Mouse (Mus musculus) CH12.LX (cell line): ENCODE measurements around the gene Dusp27. TPM values are rescaled to one million over a fixed set of nuclear protein-coding genes. Genes with fewer than 3 reads are reported as not detected.

ENCODE experiments used
- DNase-seq: peaks from one replicate; pipeline ENCODE4 v3.0.0-alpha.2; 2013; ENCODE audit errors: extremely low read depth
- H3K27ac ChIP-seq: 2 replicates; pipeline ENCODE4 v1.5.1; 2012; ENCODE audit warnings: low read depth, mild to moderate bottlenecking, control low read depth, moderate library complexity; ENCODE audit not compliant: insufficient read depth
- H3K27me3 ChIP-seq: replicated peaks from 2 replicates; pipeline ENCODE3; 2012; ENCODE audit warnings: inconsistent platforms
- H3K36me3 ChIP-seq, 2 experiments: replicated peaks in 1 of 2; 2 replicates each; pipeline versions ENCODE3 to v1.6.1; 2012; ENCODE audit warnings: inconsistent platforms in 1 of 2, low read length in 1 of 2, mild to moderate bottlenecking in 1 of 2, mixed read lengths in 1 of 2, moderate library complexity in 1 of 2; ENCODE audit not compliant: control insufficient read depth in 1 of 2, insufficient read depth in 1 of 2
- H3K4me1 ChIP-seq, 2 experiments: 2 replicates each; pipeline ENCODE4 v1.6.1; 2012; ENCODE audit warnings: inconsistent platforms in 1 of 2, moderate library complexity in 1 of 2; ENCODE audit not compliant: insufficient read depth in 2 of 2, control insufficient read depth in 1 of 2
- H3K4me2 ChIP-seq: 2 replicates; pipeline ENCODE4 v1.6.1; 2012; ENCODE audit warnings: low read depth, mild to moderate bottlenecking, control low read depth; ENCODE audit not compliant: poor library complexity, insufficient read depth, severe bottlenecking
- H3K4me3 ChIP-seq, 3 experiments: fragments of 150-350 bp in 1 of 3; sonication (generic) in 1 of 3; replicated peaks in 1 of 3; 2 replicates each; pipeline versions ENCODE3 to v1.5.1; 2011 to 2012; ENCODE audit warnings: low read depth in 2 of 3, low read length in 2 of 3, mild to moderate bottlenecking in 2 of 3, moderate library complexity in 2 of 3, control low read depth in 1 of 3, improper control_type of control experiment in 1 of 3, inconsistent platforms in 1 of 3, mixed read lengths in 1 of 3; ENCODE audit not compliant: poor library complexity in 1 of 3
- H3K79me2 ChIP-seq: replicated peaks from 2 replicates; pipeline ENCODE4 v1.6.1; 2012; ENCODE audit warnings: mild to moderate bottlenecking, moderate library complexity; ENCODE audit not compliant: control insufficient read depth, poor library complexity, insufficient read depth, severe bottlenecking; ENCODE audit errors: extremely low read depth
- H3K9ac ChIP-seq: 2 replicates; pipeline ENCODE4 v1.6.1; 2012; ENCODE audit warnings: low read depth, mild to moderate bottlenecking, control low read depth, moderate library complexity; ENCODE audit not compliant: insufficient read depth
- H3K9me3 ChIP-seq: replicated peaks from 2 replicates; pipeline ENCODE3; 2012; ENCODE audit warnings: low read length, inconsistent platforms, mixed read lengths
- BHLHE40 ChIP-seq: IDR thresholded peaks from 2 replicates; pipeline ENCODE4 v1.6.1; 2011; ENCODE audit warnings: mild to moderate bottlenecking, low read depth, low read length, improper control_type of control experiment
- CHD1 ChIP-seq: IDR thresholded peaks from 2 replicates; pipeline ENCODE4 v1.6.1; 2012; ENCODE audit warnings: low read depth, low read length, improper control_type of control experiment, inconsistent platforms
- CTCF ChIP-seq, 2 experiments: IDR thresholded peaks in 1 of 2; conservative IDR thresholded peaks in 1 of 2; 2 replicates each; pipeline ENCODE4 v1.5.1; 2011 to 2012; ENCODE audit warnings: low read depth in 2 of 2, low read length in 2 of 2, improper control_type of control experiment in 1 of 2, inconsistent platforms in 1 of 2, mild to moderate bottlenecking in 1 of 2, moderate library complexity in 1 of 2
- GABPA ChIP-seq: IDR thresholded peaks from 2 replicates; pipeline ENCODE4 v1.6.1; 2012; ENCODE audit warnings: low read depth, low read length, improper control_type of control experiment, inconsistent platforms; ENCODE audit not compliant: insufficient replicate concordance
- NRF1 ChIP-seq: IDR thresholded peaks from 2 replicates; pipeline ENCODE4 v1.6.1; 2014; ENCODE audit warnings: low read depth, mild to moderate bottlenecking, inconsistent platforms, low read length, improper control_type of control experiment, moderate library complexity
- POLR2AphosphoS2 ChIP-seq: IDR thresholded peaks from 2 replicates; pipeline ENCODE4 v1.6.1; 2011; ENCODE audit warnings: low read depth, low read length, improper control_type of control experiment
- RAD21 ChIP-seq: IDR thresholded peaks from 2 replicates; pipeline ENCODE4 v1.6.1; 2011; ENCODE audit warnings: low read depth, mild to moderate bottlenecking, low read length, improper control_type of control experiment, moderate library complexity
- SIN3A ChIP-seq: IDR thresholded peaks from 2 replicates; pipeline ENCODE4 v1.6.1; 2012; ENCODE audit warnings: low read length, improper control_type of control experiment, inconsistent platforms
- SMC3 ChIP-seq: IDR thresholded peaks from 2 replicates; pipeline ENCODE4 v1.6.1; 2011; ENCODE audit warnings: low read depth, low read length, improper control_type of control experiment
- USF1 ChIP-seq: IDR thresholded peaks from 2 replicates; pipeline ENCODE4 v1.6.1; 2014; ENCODE audit warnings: low read depth, mild to moderate bottlenecking, inconsistent platforms, low read length, improper control_type of control experiment
- USF2 ChIP-seq: conservative IDR thresholded peaks from 2 replicates; pipeline ENCODE4 v1.6.1; 2011; ENCODE audit warnings: low read depth, low read length, improper control_type of control experiment
- ZC3H11A ChIP-seq: IDR thresholded peaks from 2 replicates; pipeline ENCODE4 v1.6.1; 2012; ENCODE audit warnings: low read depth, mild to moderate bottlenecking, inconsistent platforms, low read length, improper control_type of control experiment
- ZKSCAN1 ChIP-seq: IDR thresholded peaks from 2 replicates; pipeline ENCODE4 v1.6.1; 2012; ENCODE audit warnings: low read depth, inconsistent platforms, low read length, improper control_type of control experiment, borderline replicate concordance
- ZMIZ1 ChIP-seq: IDR thresholded peaks from 2 replicates; pipeline ENCODE4 v1.6.1; 2012; ENCODE audit warnings: low read depth, mild to moderate bottlenecking, inconsistent platforms, low read length, improper control_type of control experiment
- dilution Hi-C: fragments of 300-500 bp; cut with MboI; formaldehyde crosslinking; loops from 2 replicates; pipeline ENCODE4 v1.14.3; 2020; ENCODE audit warnings: low sequenced_read_pairs; ENCODE audit not compliant: extremely low pct_unique_long_range_greater_than_20kb, extremely low pct_ligation_motif_present
- in situ Hi-C: fragments of 300-500 bp; cut with MboI; formaldehyde crosslinking; loops from 3 replicates; pipeline ENCODE4 v1.14.3; 2019; ENCODE audit warnings: low sequenced_read_pairs, low pct_ligation_motif_present, low pct_unique_long_range_greater_than_20kb, mixed read lengths
- polyA plus RNA-seq: library from polyadenylated mRNA; unstranded; fragments of >175 nt; gene quantifications from 2 replicates; pipeline ENCODE4 v1.2.1, GENCODE M21; 2012; ENCODE audit warnings: low read depth; ENCODE audit not compliant: insufficient read length
- total RNA-seq, 2 experiments: library from RNA; depleted of rRNA; stranded (reverse); fragments of 300-350 nt in 1 of 2; fragments of >200 nt in 1 of 2; gene quantifications; 2 replicates each; pipeline ENCODE4 v1.2.3; 2012 to 2014

The Dusp27 gene
- total and polyA plus RNA-seq, 3 experiments = 0.06 TPM; not detected in 2

GRCm38 (mm10) chr1:166157712-166158111, 30.0 kb upstream of the Dusp27 start:
- peaks cover 0 to 27% of the 10 kb centered on the region in 2 experiments; a peak in 2 of 4 replicates for H3K4me1 ChIP-seq
- in situ Hi-C loops (loop anchor here (10.0 to 25.0 kb wide), 5 partner anchors 153 to 495 kb away; partner anchors contain the start of gene Pou2f1), dilution Hi-C loops (no loop called here)
- peak overlapping the region in 2 of 3 experiments; percentile 2 to 28 for H3K4me3 ChIP-seq
- H3K27me3 ChIP-seq = peaks cover 44% of the 10 kb centered on the region
- H3K79me2 ChIP-seq = no peaks in the 10 kb centered on the region
- no peak overlapping the region for H3K27ac ChIP-seq
- DNase-seq = no peak
- no peaks in the 10 kb centered on the region for H3K36me3 ChIP-seq
- no peak overlapping the region for H3K9ac ChIP-seq
- TF ChIP-seq USF1 (peak; percentile 77), POLR2AphosphoS2 (no peak), BHLHE40 (peak; percentile 71), USF2 (peak; percentile 58), NRF1 (no peak)
- no peaks in the 10 kb centered on the region for H3K9me3 ChIP-seq
- peak overlapping the region; percentile 2 for H3K4me2 ChIP-seq

- dilution Hi-C loops = no loop called here
- H3K27me3 ChIP-seq = peaks cover 38% of the 10 kb centered on the region
- H3K9me3 ChIP-seq = no peaks in the 10 kb centered on the region
- no peak overlapping the region for H3K4me2 ChIP-seq
- in situ Hi-C loops = loop anchor here (10.0 to 25.0 kb wide), 5 partner anchors 150 to 493 kb away; partner anchors contain the start of gene Pou2f1
- no peaks in the 10 kb centered on the region for H3K36me3 ChIP-seq
- H3K4me3 ChIP-seq = no peak overlapping the region
- no peaks in the 10 kb centered on the region for H3K79me2 ChIP-seq
- no peak overlapping the region for H3K9ac ChIP-seq
- TF ChIP-seq USF2 = no peak
- no peak for TF ChIP-seq GABPA
- H3K4me1 ChIP-seq = peaks cover 2 to 22% of the 10 kb centered on the region in 2 experiments; a peak in 3 of 4 replicates
- no peak overlapping the region for H3K27ac ChIP-seq
- no peak for DNase-seq
These were observed 27.4 kb upstream of the Dusp27 start for GRCm38 (mm10) chr1:166155113-166155494.

DNA sequence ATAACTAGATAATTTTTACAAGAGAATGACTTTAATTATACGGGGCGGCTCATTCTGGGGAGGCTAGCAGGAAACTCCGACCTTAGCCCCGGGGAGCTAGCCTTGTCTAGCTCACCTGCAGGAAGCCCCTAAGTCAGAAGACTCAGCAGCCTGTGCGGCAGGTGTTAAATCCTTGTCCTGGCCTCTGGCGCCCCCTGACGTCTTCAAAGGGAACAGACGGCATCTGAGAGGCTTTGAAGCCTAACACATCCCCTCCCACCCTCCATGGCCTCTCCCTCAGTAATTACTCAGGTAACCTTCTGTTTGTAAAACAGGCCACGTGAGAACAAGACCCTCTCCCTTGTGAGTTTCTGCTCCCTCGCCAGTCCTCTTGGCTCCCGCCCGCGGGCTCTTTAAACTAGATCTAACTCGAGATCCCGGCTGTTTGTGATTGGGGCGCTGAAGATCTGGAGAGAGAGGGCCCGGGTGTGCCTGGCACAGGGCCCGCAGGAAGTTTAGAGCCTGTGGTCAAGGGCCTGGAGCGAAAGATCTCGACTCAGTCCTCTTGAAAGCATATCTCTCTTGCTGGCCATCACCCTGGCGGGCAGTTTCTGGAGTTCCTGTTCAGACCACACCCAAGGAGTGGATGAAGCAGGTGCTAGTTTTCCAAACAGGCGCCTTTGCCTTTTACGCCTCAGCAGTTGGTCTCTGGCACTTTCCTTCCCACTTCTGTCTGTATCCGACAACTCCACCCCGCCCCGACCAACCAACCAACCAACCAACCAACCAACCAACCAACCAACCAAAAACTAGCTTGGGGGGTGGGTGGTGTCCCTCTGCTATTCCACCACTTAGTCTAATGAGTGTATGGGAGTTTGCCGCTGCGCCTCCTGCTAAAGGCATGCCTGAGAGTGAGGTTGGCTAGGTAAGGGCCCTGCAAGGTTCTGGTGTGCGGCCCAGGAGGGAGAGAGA, 26.7 kb upstream of the Dusp27 start:
- in situ Hi-C loops = loop anchor here (5.0 to 25.0 kb wide), 6 partner anchors 150 to 492 kb away; partner anchors contain the start of gene Pou2f1
- Histone ChIP-seq H3K27me3 (peaks cover 36% of the 10 kb centered on the region), H3K36me3 (no peaks in the 10 kb centered on the region), H3K79me2 (no peaks in the 10 kb centered on the region), H3K4me1 (peaks cover 3 to 28% of the 10 kb centered on the region in 2 experiments; a peak in 3 of 4 replicates), H3K4me3 (no peak overlapping the region), H3K4me2 (peak overlapping the region; percentile 68; the same call in 1 of the 2 replicates), H3K9me3 (no peaks in the 10 kb centered on the region), H3K9ac (no peak overlapping the region), H3K27ac (no peak overlapping the region)
- peak; percentile 78 for DNase-seq
- dilution Hi-C loops = no loop called here
- TF ChIP-seq USF2 (no peak), BHLHE40 (peak; percentile 65), ZKSCAN1 (no peak), ZC3H11A (peak; percentile 54), SMC3 (peak; percentile 78), CHD1 (no peak), NRF1 (no peak), SIN3A (0 out of 2 replicates have a peak, but pooled peaks have one; percentile 14), RAD21 (peak; percentile 95), ZMIZ1 (no peak), CTCF (conservative IDR thresholded peaks at IDR 0.05 in 1 of 2, IDR thresholded peaks at IDR 0.05 in 1 of 2; ENCODE audit: low read depth in 2 of 2, low read length in 2 of 2) (peak; percentile 67 to 94)
